Mouse (Mus musculus) testis, adult 2 months (tissue): ENCODE measurements around the gene Ehbp1. TPM values are rescaled to one million over a fixed set of nuclear protein-coding genes. Genes with fewer than 3 reads are reported as not detected.

ENCODE experiments used
- H3K27ac ChIP-seq: fragments of 200-500 bp; 2 replicates; pipeline ENCODE4 v1.5.1; 2012; ENCODE audit warnings: low read depth, low read length; ENCODE audit not compliant: control insufficient read depth, insufficient read depth
- H3K27me3 ChIP-seq: fragments of 200-500 bp; 2 replicates; pipeline ENCODE4 v1.6.1; 2012; ENCODE audit warnings: mild to moderate bottlenecking, low read length, moderate library complexity; ENCODE audit not compliant: control insufficient read depth, insufficient read depth
- H3K36me3 ChIP-seq: fragments of 200-500 bp; 2 replicates; pipeline ENCODE4 v1.6.1; 2012; ENCODE audit warnings: mild to moderate bottlenecking, low read length; ENCODE audit not compliant: control insufficient read depth, insufficient read depth
- H3K4me1 ChIP-seq: fragments of 200-500 bp; 2 replicates; pipeline ENCODE4 v1.6.1; 2012; ENCODE audit warnings: low read length; ENCODE audit not compliant: control insufficient read depth, insufficient read depth
- H3K4me3 ChIP-seq: fragments of 200-500 bp; 2 replicates; pipeline ENCODE4 v1.5.1; 2012; ENCODE audit warnings: low read depth, mild to moderate bottlenecking, low read length, moderate library complexity, mixed read lengths; ENCODE audit not compliant: control insufficient read depth
- CTCF ChIP-seq: fragments of 200-500 bp; IDR thresholded peaks from 2 replicates; pipeline ENCODE4 v1.5.1; 2012; ENCODE audit warnings: low read depth, mild to moderate bottlenecking, inconsistent platforms, low read length, moderate library complexity; ENCODE audit not compliant: control insufficient read depth, insufficient read depth, insufficient replicate concordance
- POLR2A ChIP-seq: fragments of 200-500 bp; IDR thresholded peaks from 2 replicates; pipeline ENCODE4 v1.6.1; 2012; ENCODE audit warnings: low read depth, mild to moderate bottlenecking, inconsistent platforms, low read length, moderate library complexity; ENCODE audit not compliant: control insufficient read depth
- polyA plus RNA-seq: library from polyadenylated mRNA; depleted of rRNA; stranded (reverse); fragments of >200 nt; gene quantifications from 2 replicates; pipeline ENCODE4 v1.2.3, GENCODE M21; 2012; rRNA removed

The Ehbp1 gene
- polyA plus RNA-seq, 1 experiment, result 13.1 TPM

DNA sequence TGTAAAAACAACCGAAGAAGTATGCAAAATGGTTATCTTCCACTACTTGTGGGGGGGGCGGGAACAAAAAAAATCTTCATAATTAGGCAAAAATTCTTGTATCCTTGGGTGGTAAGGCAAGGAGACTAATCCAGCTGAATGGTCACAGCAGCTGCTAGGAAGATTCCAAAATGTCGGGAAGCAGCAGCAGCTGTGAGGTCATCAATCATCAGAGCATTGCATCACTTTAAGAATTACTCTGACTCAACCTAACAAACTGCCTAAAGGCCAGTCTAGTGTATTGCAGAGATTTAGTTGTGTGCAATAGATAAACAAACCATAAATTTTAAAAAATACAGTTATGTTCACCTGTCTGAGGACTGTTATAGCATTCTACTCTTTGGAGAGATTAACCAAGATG, 368.5 kb downstream of the Ehbp1 start:
- H3K4me3 ChIP-seq, result no peak overlapping the region
- no peaks in the 10 kb centered on the region for H3K4me1 ChIP-seq
- no peak overlapping the region for H3K27ac ChIP-seq
- H3K36me3 ChIP-seq, result no peaks in the 10 kb centered on the region
- H3K27me3 ChIP-seq, result no peaks in the 10 kb centered on the region
- no peak for TF ChIP-seq POLR2A

DNA sequence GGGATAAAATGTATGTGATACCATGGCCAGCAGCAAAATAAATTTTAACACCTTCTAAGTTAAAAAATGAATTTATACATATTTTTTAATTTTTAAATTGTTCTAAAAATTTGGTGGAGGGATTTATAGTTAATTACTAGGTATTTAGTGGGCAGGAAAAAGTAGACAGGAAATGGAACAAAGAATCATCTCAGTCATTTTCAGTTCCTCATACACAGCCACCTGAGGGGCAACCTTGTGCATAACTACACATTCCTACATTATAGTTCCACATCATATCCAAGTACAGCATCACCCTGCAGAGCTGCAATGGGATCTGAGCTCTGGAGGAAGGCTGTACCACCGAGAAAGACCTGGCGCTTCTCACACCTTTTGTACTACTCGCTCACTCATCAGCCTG, 373.2 kb downstream of the Ehbp1 start:
- TF ChIP-seq POLR2A (no peak), CTCF (no peak)
- no peaks in the 10 kb centered on the region for H3K4me1 ChIP-seq
- H3K36me3 ChIP-seq, result no peaks in the 10 kb centered on the region
- H3K27me3 ChIP-seq, result no peaks in the 10 kb centered on the region
- H3K4me3 ChIP-seq, result no peak overlapping the region
- no peak overlapping the region for H3K27ac ChIP-seq

Other genes starting within 250 kb of the Ehbp1 start
- gene Tmem17, start 169.8 kb upstream of the Ehbp1 start, polyA plus RNA-seq, result 3.3 and 4.1 TPM in 2 replicates